Mouse (Mus musculus): ENCODE data around the gene Rpl35. TPM values are rescaled to one million over a fixed set of nuclear protein-coding genes. Genes with fewer than 3 reads are reported as not detected.
A peak's percentile ranks its signal among the peaks of the same experiment; 100 is the strongest.

Rpl35 gene
- total and polyA plus RNA-seq, 2 experiments from 2014 or later = 110 to 596 TPM

DNA sequence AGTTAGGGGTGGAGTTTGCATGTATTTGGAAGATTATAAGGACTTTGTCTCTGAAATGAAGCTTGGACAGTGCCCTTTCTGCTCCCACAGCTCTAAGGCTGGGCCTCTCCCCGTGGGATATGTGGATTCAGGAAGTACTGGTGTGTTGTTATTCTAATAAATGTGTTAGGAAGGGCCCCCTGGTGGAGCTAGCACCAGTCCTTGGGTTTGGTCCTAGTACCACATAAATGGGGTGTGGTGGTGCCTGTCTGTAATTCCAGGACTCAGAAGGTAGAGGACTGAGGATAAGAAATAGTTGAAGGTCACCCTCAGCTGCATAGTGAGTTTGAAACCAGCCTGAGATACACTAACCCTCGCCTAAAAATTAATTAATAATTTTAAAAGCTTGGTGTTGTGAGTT lies 32.2 kb downstream of the Rpl35 start:
- H3K9me3 ChIP-seq (ENCODE audit: low read length) = no peaks in the 10 kb centered on the region
- H3K4me2 ChIP-seq (ENCODE audit: low read depth, low read length, poor library complexity, severe bottlenecking) = no peak overlapping the region
- no peaks in the 10 kb centered on the region for H3K36me3 ChIP-seq (ENCODE audit: insufficient read depth, low read length)
- no peak for TF ChIP-seq CTCF (IDR thresholded peaks at IDR 0.05)
- H3K4me1 ChIP-seq (ENCODE audit: insufficient read depth, low read length) = no peaks in the 10 kb centered on the region
- no peak overlapping the region for H3K27ac ChIP-seq (ENCODE audit: low read depth, low read length)
- 38% methylated on average over 2 of the region's 2 CpGs for WGBS
- DNase-seq (ENCODE audit: low spot score) (no peak), ATAC-seq (ENCODE audit: low FRiP score) (no peak)
- no peaks in the 10 kb centered on the region for H3K27me3 ChIP-seq (ENCODE audit: insufficient read depth, low read length)
- no peak overlapping the region for H3K9ac ChIP-seq (replicated peaks; ENCODE audit: low read length, poor library complexity, severe bottlenecking)
- H3K4me3 ChIP-seq (ENCODE audit: low read depth, low read length) = no peak overlapping the region

DNA sequence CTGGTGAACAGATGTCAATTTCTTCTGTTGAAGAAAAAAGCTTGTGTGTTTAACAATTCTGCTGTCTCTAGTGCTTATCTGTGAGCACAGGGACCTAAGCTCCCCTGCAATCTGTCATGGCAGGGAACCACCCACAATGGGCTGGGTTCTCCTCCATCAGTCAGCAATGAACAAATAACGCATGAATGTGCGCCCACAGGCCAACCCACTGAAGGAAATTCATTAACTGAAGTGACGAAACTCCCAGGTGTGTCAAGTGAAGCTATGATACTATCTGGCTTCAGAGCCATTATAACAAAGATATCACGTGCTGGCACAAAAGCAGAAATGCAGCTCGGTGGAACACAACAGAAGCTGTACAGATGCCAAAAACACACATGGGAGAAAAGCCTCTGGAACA lies 35.4 kb downstream of the Rpl35 start:
- Histone ChIP-seq H3K36me3 (ENCODE audit: insufficient read depth, low read length) (no peaks in the 10 kb centered on the region), H3K27ac (ENCODE audit: low read depth, low read length) (no peak overlapping the region), H3K4me3 (ENCODE audit: low read depth, low read length) (no peak overlapping the region), H3K27me3 (ENCODE audit: insufficient read depth, low read length) (no peaks in the 10 kb centered on the region), H3K9me3 (ENCODE audit: low read length) (no peaks in the 10 kb centered on the region), H3K4me1 (ENCODE audit: insufficient read depth, low read length) (no peaks in the 10 kb centered on the region), H3K4me2 (ENCODE audit: low read depth, low read length, poor library complexity, severe bottlenecking) (no peak overlapping the region), H3K9ac (replicated peaks; ENCODE audit: low read length, poor library complexity, severe bottlenecking) (no peak overlapping the region)
- TF ChIP-seq CTCF (IDR thresholded peaks at IDR 0.05) = no peak
- DNase-seq (ENCODE audit: low spot score) = no peak
- 81% methylated on average over 5 of the region's 5 CpGs for WGBS
- no peak for ATAC-seq (ENCODE audit: low FRiP score)

DNA sequence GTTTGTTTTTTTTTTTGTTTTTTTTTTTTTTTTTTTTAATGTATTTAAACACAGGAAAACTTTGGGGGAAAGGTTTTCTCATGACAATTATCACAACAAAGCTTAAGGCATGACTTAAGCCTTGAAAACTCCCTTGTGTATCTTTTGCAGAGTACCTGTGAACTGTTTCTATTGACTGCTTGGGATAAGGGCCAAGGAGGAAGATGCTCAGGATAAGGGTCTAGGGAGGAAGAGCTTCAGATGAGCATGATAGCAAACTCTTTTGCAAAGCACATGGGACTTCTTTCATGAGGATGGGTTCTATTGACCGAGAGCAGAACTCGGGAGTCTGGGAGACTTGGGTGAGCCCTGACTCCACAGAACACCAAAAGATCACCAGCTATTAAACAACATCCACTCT lies 35.8 kb downstream of the Rpl35 start:
- H3K27me3 ChIP-seq (ENCODE audit: insufficient read depth, low read length) = no peaks in the 10 kb centered on the region
- no peak overlapping the region for H3K4me2 ChIP-seq (ENCODE audit: low read depth, low read length, poor library complexity, severe bottlenecking)
- no peak overlapping the region for H3K4me3 ChIP-seq (ENCODE audit: low read depth, low read length)
- no peaks in the 10 kb centered on the region for H3K36me3 ChIP-seq (ENCODE audit: insufficient read depth, low read length)
- WGBS = 98% methylated on average over 2 of the region's 2 CpGs
- ATAC-seq (ENCODE audit: low FRiP score) = no peak
- no peaks in the 10 kb centered on the region for H3K9me3 ChIP-seq (ENCODE audit: low read length)
- no peak for DNase-seq (ENCODE audit: low spot score)
- H3K27ac ChIP-seq (ENCODE audit: low read depth, low read length) = no peak overlapping the region
- no peak for TF ChIP-seq CTCF (IDR thresholded peaks at IDR 0.05)
- H3K4me1 ChIP-seq (ENCODE audit: insufficient read depth, low read length) = no peaks in the 10 kb centered on the region
- no peak overlapping the region for H3K9ac ChIP-seq (replicated peaks; ENCODE audit: low read length, poor library complexity, severe bottlenecking)

DNA sequence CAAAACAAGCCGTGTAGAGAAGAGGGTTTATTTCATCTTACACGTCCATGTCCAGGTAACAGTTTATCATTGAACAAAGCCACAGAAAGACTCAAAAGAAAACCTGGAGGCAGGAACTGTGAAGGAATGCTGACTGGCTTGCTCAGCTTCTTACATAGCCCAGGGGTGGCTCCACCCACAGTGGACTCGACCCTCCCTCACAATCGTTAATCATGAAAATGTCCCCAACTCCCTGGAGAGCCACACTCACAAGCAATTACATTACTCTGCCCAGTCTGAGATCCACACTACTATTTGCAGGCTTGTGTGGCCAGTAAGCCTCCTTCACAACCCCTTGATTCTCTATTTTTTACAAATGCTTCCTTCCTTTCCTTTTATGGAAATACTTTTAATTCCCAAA lies 41.2 kb downstream of the Rpl35 start:
- no peak overlapping the region for H3K9ac ChIP-seq (replicated peaks; ENCODE audit: low read length, poor library complexity, severe bottlenecking)
- no peak overlapping the region for H3K27ac ChIP-seq (ENCODE audit: low read depth, low read length)
- H3K4me1 ChIP-seq (ENCODE audit: insufficient read depth, low read length) = no peaks in the 10 kb centered on the region
- no peak overlapping the region for H3K4me2 ChIP-seq (ENCODE audit: low read depth, low read length, poor library complexity, severe bottlenecking)
- 44% methylated on average over 4 of the region's 4 CpGs for WGBS
- ATAC-seq (ENCODE audit: low FRiP score) = no peak
- no peaks in the 10 kb centered on the region for H3K27me3 ChIP-seq (ENCODE audit: insufficient read depth, low read length)
- H3K36me3 ChIP-seq (ENCODE audit: insufficient read depth, low read length) = no peaks in the 10 kb centered on the region
- H3K4me3 ChIP-seq (ENCODE audit: low read depth, low read length) = no peak overlapping the region
- no peak for TF ChIP-seq CTCF (IDR thresholded peaks at IDR 0.05)
- no peaks in the 10 kb centered on the region for H3K9me3 ChIP-seq (ENCODE audit: low read length)
- peak; percentile 21 for DNase-seq (ENCODE audit: low spot score)

DNA sequence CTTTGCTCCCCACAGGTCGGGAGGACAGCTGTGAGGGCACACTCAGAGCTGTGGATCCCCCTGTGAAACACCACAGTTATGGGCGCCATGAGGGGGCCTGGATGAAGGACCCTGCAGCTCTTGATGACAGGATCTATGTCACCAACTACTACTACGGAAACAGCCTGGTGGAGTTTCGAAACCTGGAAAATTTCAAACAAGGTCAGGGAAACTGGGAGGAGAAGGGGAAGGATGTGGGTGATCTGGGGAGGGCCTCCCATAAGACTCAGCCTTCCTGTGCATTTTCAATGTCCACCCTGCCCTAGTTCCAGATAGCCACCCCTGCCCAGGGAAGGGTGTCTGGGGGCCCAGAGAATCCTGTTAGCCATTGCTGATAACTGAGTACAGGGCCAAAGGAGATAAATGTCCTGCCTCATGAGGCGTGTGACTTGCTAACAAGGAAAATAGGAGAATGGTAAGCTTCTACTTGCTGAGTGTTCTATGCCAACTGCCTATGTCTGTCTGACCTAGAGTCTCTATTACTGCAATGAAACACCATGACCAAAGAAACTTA lies 47.7 kb downstream of the Rpl35 start:
- no peaks in the 10 kb centered on the region for H3K27me3 ChIP-seq (ENCODE audit: insufficient read depth, low read length)
- no peaks in the 10 kb centered on the region for H3K4me1 ChIP-seq (ENCODE audit: insufficient read depth, low read length)
- no peak overlapping the region for H3K27ac ChIP-seq (ENCODE audit: low read depth, low read length)
- no peak for DNase-seq (ENCODE audit: low spot score)
- no peak overlapping the region for H3K9ac ChIP-seq (replicated peaks; ENCODE audit: low read length, poor library complexity, severe bottlenecking)
- H3K9me3 ChIP-seq (ENCODE audit: low read length) = no peaks in the 10 kb centered on the region
- no peak for ATAC-seq (ENCODE audit: low FRiP score)
- no peaks in the 10 kb centered on the region for H3K36me3 ChIP-seq (ENCODE audit: insufficient read depth, low read length)
- H3K4me3 ChIP-seq (ENCODE audit: low read depth, low read length) = no peak overlapping the region
- no peak for TF ChIP-seq CTCF (IDR thresholded peaks at IDR 0.05)
- H3K4me2 ChIP-seq (ENCODE audit: low read depth, low read length, poor library complexity, severe bottlenecking) = no peak overlapping the region
- WGBS = 92% methylated on average over 5 of the region's 5 CpGs

DNA sequence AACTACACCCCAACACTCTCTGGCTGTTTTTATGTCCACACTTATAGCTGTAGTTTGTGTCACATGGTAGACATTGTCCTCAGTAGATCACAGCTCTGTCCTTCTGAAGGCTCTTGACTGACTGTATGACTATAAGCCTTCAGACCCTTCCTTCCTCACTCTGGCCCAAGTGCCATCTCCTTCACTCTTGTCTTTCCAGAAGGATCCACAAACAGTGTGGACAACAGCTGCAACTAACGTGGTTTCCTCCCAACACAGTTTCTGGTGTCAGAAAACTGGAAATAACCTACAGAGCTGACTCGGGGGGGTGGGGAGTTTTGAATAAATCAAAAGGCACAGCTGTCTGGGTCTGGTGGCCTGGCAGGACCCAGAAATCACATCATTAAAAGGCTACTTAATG lies 49.4 kb downstream of the Rpl35 start:
- no peak overlapping the region for H3K4me3 ChIP-seq (ENCODE audit: low read depth, low read length)
- DNase-seq (ENCODE audit: low spot score) (no peak), ATAC-seq (ENCODE audit: low FRiP score) (no peak)
- H3K36me3 ChIP-seq (ENCODE audit: insufficient read depth, low read length) = no peaks in the 10 kb centered on the region
- WGBS = 82% methylated on average over 2 of the region's 2 CpGs
- no peak for TF ChIP-seq CTCF (IDR thresholded peaks at IDR 0.05)
- H3K9ac ChIP-seq (replicated peaks; ENCODE audit: low read length, poor library complexity, severe bottlenecking) = no peak overlapping the region
- H3K4me2 ChIP-seq (ENCODE audit: low read depth, low read length, poor library complexity, severe bottlenecking) = no peak overlapping the region
- no peaks in the 10 kb centered on the region for H3K9me3 ChIP-seq (ENCODE audit: low read length)
- no peaks in the 10 kb centered on the region for H3K27me3 ChIP-seq (ENCODE audit: insufficient read depth, low read length)
- no peak overlapping the region for H3K27ac ChIP-seq (ENCODE audit: low read depth, low read length)
- no peaks in the 10 kb centered on the region for H3K4me1 ChIP-seq (ENCODE audit: insufficient read depth, low read length)
